Mouse (Mus musculus): ENCODE measurements around the gene Ttf1. TPM values are rescaled to one million over a fixed set of nuclear protein-coding genes. Genes with fewer than 3 reads are reported as not detected.
"Not testable (repeated sequence)": the region's sequence is repeated elsewhere in the genome, so short reads cannot be mapped to it uniquely, and the experiment has no call there.

Ttf1 gene
- polyA plus RNA-seq, 1 experiment from 2014 or later: 10.2 TPM

DNA sequence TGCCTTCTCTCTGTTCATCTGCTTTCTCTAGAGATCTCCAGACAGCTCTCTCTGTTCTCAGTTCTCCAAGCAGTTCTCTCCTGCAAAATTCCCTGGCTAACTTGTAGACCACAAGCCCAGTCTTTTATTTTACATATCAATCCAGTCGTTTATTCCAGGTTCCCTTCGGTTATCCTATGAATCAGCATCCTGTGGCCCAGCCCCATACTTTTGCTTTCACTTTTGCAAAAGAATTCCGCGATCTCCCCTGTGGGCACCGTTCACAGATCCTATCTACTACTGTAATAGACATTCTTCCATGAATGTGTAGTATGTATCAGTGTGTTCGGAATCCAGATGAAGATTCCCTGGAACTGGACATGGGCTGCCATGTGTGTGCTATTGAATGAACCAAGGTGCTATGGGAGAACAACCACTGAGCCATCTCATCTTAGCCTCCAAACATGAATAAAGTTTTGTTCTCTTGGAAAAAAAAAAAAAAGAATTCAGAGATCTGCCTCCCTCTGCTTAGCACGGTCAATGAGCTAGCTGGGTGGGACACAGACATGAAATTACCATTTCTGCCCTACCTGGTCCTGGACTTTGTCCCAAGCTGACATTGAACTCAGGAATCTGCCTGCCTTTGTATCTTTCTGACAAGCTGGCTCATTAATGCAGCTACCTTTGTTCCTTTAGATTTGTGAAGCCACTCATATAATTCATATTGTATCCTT is 40.9 kb downstream of the Ttf1 start:
- H3K9me3 ChIP-seq (ENCODE audit: low read depth, low read length): no peaks in the 10 kb centered on the region
- H3K4me3 ChIP-seq (ENCODE audit: low read depth, low read length): no peak overlapping the region
- DNase-seq (peak; percentile 13), ATAC-seq (ENCODE audit: insufficient read depth) (no peak)
- H3K4me2 ChIP-seq: peak overlapping the region; percentile 15; the same call in 1 of the 2 replicates
- no peaks in the 10 kb centered on the region for H3K27me3 ChIP-seq (ENCODE audit: insufficient read depth, low read length)
- no peak overlapping the region for H3K9ac ChIP-seq
- WGBS: 67% methylated on average over 7 of the region's 7 CpGs
- H3K36me3 ChIP-seq (ENCODE audit: insufficient read depth): no peaks in the 10 kb centered on the region
- no peaks in the 10 kb centered on the region for H3K4me1 ChIP-seq (ENCODE audit: insufficient read depth)
- no peak overlapping the region for H3K27ac ChIP-seq (ENCODE audit: low read depth)
- TF ChIP-seq CTCF (IDR thresholded peaks at IDR 0.05; ENCODE audit: low read depth): no peak

DNA sequence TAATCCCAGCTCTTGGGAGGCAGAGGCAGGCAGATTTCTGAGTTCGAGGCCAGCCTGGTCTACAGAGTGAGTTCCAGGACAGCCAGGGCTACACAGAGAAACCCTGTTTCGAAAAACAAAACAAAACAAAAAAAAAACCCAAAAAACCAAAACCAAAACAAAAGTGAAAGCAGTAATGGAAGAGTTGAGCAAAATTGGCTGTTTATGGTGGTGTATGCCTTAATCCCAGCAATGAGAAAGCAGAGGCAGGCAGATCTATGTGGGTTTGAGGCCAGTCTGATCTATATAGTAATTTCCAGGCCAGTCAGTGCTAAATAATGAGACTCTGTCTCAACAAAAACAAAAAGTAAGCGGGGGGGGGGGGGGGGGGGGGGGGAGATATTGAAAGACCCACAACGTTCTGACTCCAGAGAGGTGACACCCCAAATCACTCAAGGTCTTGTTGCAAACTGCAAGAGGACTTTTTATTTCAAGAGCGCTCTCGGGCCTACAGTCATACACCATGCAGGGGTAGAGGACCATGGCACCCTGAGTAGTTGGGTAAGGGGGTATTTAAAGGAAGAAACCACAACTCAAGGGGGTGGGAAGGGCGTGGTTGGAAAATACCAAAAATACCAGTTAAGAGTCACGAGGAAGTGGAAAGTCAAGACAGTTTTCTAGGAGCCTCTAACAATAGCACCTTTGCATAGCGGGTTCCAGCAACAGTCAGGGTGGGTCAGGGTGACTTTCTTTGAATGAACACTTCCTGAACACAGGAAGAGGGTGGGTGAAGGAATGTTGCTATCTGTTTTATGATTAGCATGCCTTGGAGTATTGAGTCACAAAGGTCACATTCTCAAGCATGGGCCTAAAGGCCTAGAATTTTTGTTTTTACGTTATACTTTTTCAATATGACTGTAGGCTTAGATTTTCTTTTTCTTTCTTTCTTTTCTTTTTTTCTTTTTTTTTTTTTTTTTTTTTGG is 42.6 kb downstream of the Ttf1 start:
- H3K36me3 ChIP-seq (ENCODE audit: insufficient read depth); H3K27ac ChIP-seq (ENCODE audit: low read depth); H3K9me3 ChIP-seq (ENCODE audit: low read depth, low read length); H3K4me2 ChIP-seq; H3K27me3 ChIP-seq (ENCODE audit: insufficient read depth, low read length); H3K4me3 ChIP-seq (ENCODE audit: low read depth, low read length); H3K9ac ChIP-seq; H3K4me1 ChIP-seq (ENCODE audit: insufficient read depth); DNase-seq; ATAC-seq (ENCODE audit: insufficient read depth): not testable (repeated sequence)
- 76% methylated on average over 9 of the region's 10 CpGs for WGBS

DNA sequence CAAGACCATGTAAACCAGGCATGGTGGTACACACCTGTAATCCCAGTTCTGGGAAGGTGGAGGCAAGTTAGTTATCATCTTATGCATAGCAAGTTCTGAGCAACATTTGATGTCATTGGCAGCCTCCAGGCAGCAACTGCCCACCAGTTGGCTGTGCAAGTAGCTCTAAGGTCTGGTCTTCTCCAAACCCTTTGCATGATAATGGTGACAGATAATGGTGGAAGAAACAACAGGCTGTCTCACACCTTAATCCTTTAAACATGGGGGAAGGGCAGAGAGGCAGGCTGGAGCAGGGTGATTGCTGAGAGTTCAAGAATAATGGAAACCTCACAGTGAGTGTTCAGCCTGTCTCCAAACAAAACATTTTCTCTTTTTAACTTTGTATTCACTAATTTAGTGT is 60.9 kb downstream of the Ttf1 start:
- no peak for ATAC-seq (ENCODE audit: insufficient read depth)
- no peak overlapping the region for H3K27ac ChIP-seq (ENCODE audit: low read depth)
- TF ChIP-seq CTCF (IDR thresholded peaks at IDR 0.05; ENCODE audit: low read depth): no peak

DNA sequence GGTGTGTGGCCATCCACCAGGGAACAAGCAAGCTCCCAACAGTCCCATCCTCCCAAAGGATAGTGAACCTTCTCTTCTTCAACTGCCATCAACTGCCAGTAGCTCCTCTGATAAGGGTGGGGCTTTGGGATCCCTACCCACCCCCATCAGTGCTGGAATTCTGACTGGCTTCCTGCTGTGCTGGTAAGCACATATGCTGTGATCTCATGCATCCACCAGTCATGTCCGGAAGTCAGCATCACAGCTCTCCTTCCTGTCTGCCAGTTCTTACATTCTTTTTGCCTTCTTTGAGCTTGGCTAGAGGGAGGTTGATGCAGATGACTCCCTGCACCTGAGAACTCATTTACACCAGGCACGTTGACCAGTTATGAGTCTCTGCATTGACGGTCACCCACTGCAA is 62.4 kb downstream of the Ttf1 start:
- Histone ChIP-seq H3K4me1 (ENCODE audit: insufficient read depth) (no peaks in the 10 kb centered on the region), H3K4me2 (no peak overlapping the region), H3K27me3 (ENCODE audit: insufficient read depth, low read length) (no peaks in the 10 kb centered on the region), H3K4me3 (ENCODE audit: low read depth, low read length) (no peak overlapping the region), H3K36me3 (ENCODE audit: insufficient read depth) (peaks cover 4% of the 10 kb centered on the region; the same call in 1 of the 2 replicates), H3K9ac (no peak overlapping the region), H3K9me3 (ENCODE audit: low read depth, low read length) (no peaks in the 10 kb centered on the region), H3K27ac (ENCODE audit: low read depth) (no peak overlapping the region)
- ATAC-seq (ENCODE audit: insufficient read depth): no peak
- WGBS: 60% methylated on average over 3 of the region's 3 CpGs
- no peak for TF ChIP-seq CTCF (IDR thresholded peaks at IDR 0.05; ENCODE audit: low read depth)
- peak; percentile 53 for DNase-seq

More for the DNA sequence above, 60.9 kb downstream of the Ttf1 start:
- Histone ChIP-seq H3K27me3 (ENCODE audit: insufficient read depth, low read length) (no peaks in the 10 kb centered on the region), H3K9ac (no peak overlapping the region), H3K9me3 (ENCODE audit: low read depth, low read length) (no peaks in the 10 kb centered on the region), H3K36me3 (ENCODE audit: insufficient read depth) (no peaks in the 10 kb centered on the region), H3K4me1 (ENCODE audit: insufficient read depth) (no peaks in the 10 kb centered on the region), H3K4me2 (no peak overlapping the region), H3K4me3 (ENCODE audit: low read depth, low read length) (no peak overlapping the region)
- DNase-seq: no peak

DNA sequence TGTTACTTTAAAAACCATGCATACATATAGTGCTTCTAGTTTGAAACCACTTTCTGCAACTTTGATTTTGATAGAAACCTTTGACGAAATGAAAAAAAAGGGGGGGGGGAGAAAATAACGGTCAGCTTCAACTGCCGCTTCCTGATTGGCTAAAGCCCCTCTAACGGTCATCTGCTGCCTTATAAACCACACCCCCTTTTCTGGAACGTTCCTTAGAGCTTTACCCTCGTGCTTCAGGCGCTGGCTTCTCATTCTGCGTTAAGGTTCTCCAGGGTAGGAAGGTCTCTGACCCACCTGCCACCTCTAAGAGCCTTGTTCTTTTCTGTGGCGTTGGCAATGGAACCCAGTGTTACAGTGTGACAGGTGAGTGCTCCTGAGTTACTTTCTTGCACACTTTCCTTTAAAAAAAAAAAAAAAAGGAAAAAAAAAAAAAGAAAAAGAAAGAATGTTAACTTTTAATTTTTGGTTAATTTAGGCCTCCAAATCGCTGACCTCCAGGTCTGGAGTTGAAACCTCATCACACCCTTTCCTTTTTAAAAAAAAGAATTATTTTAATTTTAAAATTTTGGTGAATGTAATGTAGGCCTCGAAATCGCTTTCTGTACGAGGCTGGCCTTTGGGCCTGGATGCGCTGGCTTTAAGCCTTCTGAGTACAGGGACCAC is 64.0 kb downstream of the Ttf1 start, which contains the start of gene Setx:
TSS of gene Setx (plus strand) at position 275 of the 663 bp plus-strand sequence.
- Histone ChIP-seq H3K9me3 (ENCODE audit: low read depth, low read length) (no peaks in the 10 kb centered on the region), H3K27ac (ENCODE audit: low read depth) (peak within 1 kb of the TSS; percentile 97), H3K27me3 (ENCODE audit: insufficient read depth, low read length) (no peaks in the 10 kb centered on the region), H3K9ac (peak within 1 kb of the TSS; percentile 89), H3K4me2 (peak within 1 kb of the TSS; percentile 70), H3K36me3 (ENCODE audit: insufficient read depth) (peaks cover 10% of the 10 kb centered on the region), H3K4me1 (ENCODE audit: insufficient read depth) (no peaks in the 10 kb centered on the region), H3K4me3 (ENCODE audit: low read depth, low read length) (peak within 1 kb of the TSS; percentile 79)
- ATAC-seq (ENCODE audit: insufficient read depth) (no peak), DNase-seq (no peak)
- WGBS: 59% methylated on average over 14 of the region's 14 CpGs
- no peak for TF ChIP-seq CTCF (IDR thresholded peaks at IDR 0.05; ENCODE audit: low read depth)

DNA sequence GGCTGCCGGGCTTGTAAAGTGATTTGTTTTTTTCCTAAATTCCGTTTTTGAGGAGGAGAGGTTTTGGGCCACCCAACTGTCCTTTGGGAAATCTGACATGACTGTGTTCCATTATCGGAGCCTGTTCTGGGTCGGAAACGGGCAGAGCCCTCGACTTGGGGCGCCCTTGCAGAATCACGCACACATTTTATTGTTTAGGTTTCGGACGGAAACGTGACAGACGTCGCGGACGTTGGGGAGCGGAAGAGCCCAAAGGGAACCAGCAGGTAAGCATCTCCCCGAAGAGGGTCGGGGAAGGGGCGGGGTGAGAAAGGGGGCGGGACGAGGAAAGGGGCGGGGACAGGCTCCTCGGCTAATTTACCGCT is 64.5 kb downstream of the Ttf1 start:
- no peak for ATAC-seq (ENCODE audit: insufficient read depth)
- Histone ChIP-seq H3K4me2 (peak overlapping the region; percentile 70), H3K27me3 (ENCODE audit: insufficient read depth, low read length) (no peaks in the 10 kb centered on the region), H3K9ac (peak overlapping the region; percentile 49), H3K36me3 (ENCODE audit: insufficient read depth) (peaks cover 13% of the 10 kb centered on the region), H3K27ac (ENCODE audit: low read depth) (peak overlapping the region; percentile 97), H3K4me1 (ENCODE audit: insufficient read depth) (no peaks in the 10 kb centered on the region), H3K9me3 (ENCODE audit: low read depth, low read length) (no peaks in the 10 kb centered on the region), H3K4me3 (ENCODE audit: low read depth, low read length) (peak overlapping the region; percentile 79)
- under 1% methylated on average over 20 of the region's 24 CpGs for WGBS
- TF ChIP-seq CTCF (IDR thresholded peaks at IDR 0.05; ENCODE audit: low read depth): no peak
- DNase-seq: no peak

All from lung, embryonic 14.5 days (tissue).